Mouse (Mus musculus) testis, adult 2 months (tissue): Measurements from ENCODE around the gene Plekhh3.

Source experiments
- CTCF ChIP-seq: fragments of 200-500 bp; IDR thresholded peaks from 2 replicates; pipeline ENCODE4 v1.5.1; 2012; ENCODE audit warnings: low read depth, mild to moderate bottlenecking, inconsistent platforms, low read length, moderate library complexity; ENCODE audit not compliant: control insufficient read depth, insufficient read depth, insufficient replicate concordance
- POLR2A ChIP-seq: fragments of 200-500 bp; IDR thresholded peaks from 2 replicates; pipeline ENCODE4 v1.6.1; 2012; ENCODE audit warnings: low read depth, mild to moderate bottlenecking, inconsistent platforms, low read length, moderate library complexity; ENCODE audit not compliant: control insufficient read depth

- TF ChIP-seq POLR2A: no peak
- no peak for TF ChIP-seq CTCF
Measured at GRCm38 (mm10) chr11:101194643-101195042, 23.5 kb upstream of the Plekhh3 start.
